Mouse (Mus musculus): Measurements from ENCODE around the gene Hsp90ab1. TPM values are rescaled to one million over a fixed set of nuclear protein-coding genes. Genes with fewer than 3 reads are reported as not detected.
A peak's percentile ranks its signal among the peaks of the same experiment; 100 is the strongest.

Gene Hsp90ab1
- polyA plus RNA-seq, 1 experiment from 2014 or later: 1,233 TPM

GRCm38 (mm10) chr17:45542129-45542528 is 30.9 kb downstream of the Hsp90ab1 start:
- H3K9me3 ChIP-seq (ENCODE audit: control insufficient read depth, low read length): no peaks in the 10 kb centered on the region
- peaks cover 98% of the 10 kb centered on the region for H3K27me3 ChIP-seq (ENCODE audit: control insufficient read depth, insufficient read depth, low read length)
- H3K4me3 ChIP-seq (ENCODE audit: control insufficient read depth in 1 of 2, insufficient read depth in 1 of 2, low read depth in 1 of 2, low read length in 2 of 2): no peak overlapping the region
- H3K4me1 ChIP-seq (ENCODE audit: control insufficient read depth in 2 of 2, insufficient read depth in 2 of 2, low read length in 2 of 2): peaks cover 0 to 14% of the 10 kb centered on the region in 2 experiments; a peak in 3 of 4 replicates
- no peak overlapping the region for H3K4me2 ChIP-seq (ENCODE audit: low read length)
- H3K36me3 ChIP-seq (ENCODE audit: control insufficient read depth, insufficient read depth, low read length): no peaks in the 10 kb centered on the region
- no peak overlapping the region for H3K9ac ChIP-seq (ENCODE audit: low read length)
- 16% methylated on average over 6 of the region's 6 CpGs for WGBS
- no peak for ATAC-seq (ENCODE audit: insufficient number of reproducible peaks, insufficient read depth, low FRiP score, low read depth)
- H3K27ac ChIP-seq (replicated peaks in 1 of 2; ENCODE audit: control insufficient read depth in 1 of 2, insufficient read depth in 1 of 2, low read depth in 2 of 2, low read length in 2 of 2): no peak overlapping the region

GRCm38 (mm10) chr17:45539664-45540063 is 33.4 kb downstream of the Hsp90ab1 start:
- no peaks in the 10 kb centered on the region for H3K9me3 ChIP-seq (ENCODE audit: control insufficient read depth, low read length)
- peaks cover 0 to 5% of the 10 kb centered on the region in 2 experiments; a peak in 2 of 4 replicates for H3K4me1 ChIP-seq (ENCODE audit: control insufficient read depth in 2 of 2, insufficient read depth in 2 of 2, low read length in 2 of 2)
- ATAC-seq (ENCODE audit: insufficient number of reproducible peaks, insufficient read depth, low FRiP score, low read depth): no peak
- H3K4me3 ChIP-seq (ENCODE audit: control insufficient read depth in 1 of 2, insufficient read depth in 1 of 2, low read depth in 1 of 2, low read length in 2 of 2): no peak overlapping the region
- no peaks in the 10 kb centered on the region for H3K36me3 ChIP-seq (ENCODE audit: control insufficient read depth, insufficient read depth, low read length)
- H3K27me3 ChIP-seq (ENCODE audit: control insufficient read depth, insufficient read depth, low read length): peaks cover 94% of the 10 kb centered on the region
- no peak overlapping the region for H3K27ac ChIP-seq (replicated peaks in 1 of 2; ENCODE audit: control insufficient read depth in 1 of 2, insufficient read depth in 1 of 2, low read depth in 2 of 2, low read length in 2 of 2)
- WGBS: 64% methylated on average over 21 of the region's 21 CpGs
- H3K4me2 ChIP-seq (ENCODE audit: low read length): no peak overlapping the region
- no peak overlapping the region for H3K9ac ChIP-seq (ENCODE audit: low read length)

- Histone ChIP-seq H3K36me3 (ENCODE audit: control insufficient read depth, insufficient read depth, low read length) (no peaks in the 10 kb centered on the region), H3K4me3 (ENCODE audit: control insufficient read depth in 1 of 2, insufficient read depth in 1 of 2, low read depth in 1 of 2, low read length in 2 of 2) (no peak overlapping the region), H3K4me2 (ENCODE audit: low read length) (no peak overlapping the region), H3K9ac (ENCODE audit: low read length) (no peak overlapping the region), H3K27ac (replicated peaks in 1 of 2; ENCODE audit: control insufficient read depth in 1 of 2, insufficient read depth in 1 of 2, low read depth in 2 of 2, low read length in 2 of 2) (no peak overlapping the region), H3K4me1 (ENCODE audit: control insufficient read depth in 2 of 2, insufficient read depth in 2 of 2, low read length in 2 of 2) (no peaks in the 10 kb centered on the region), H3K9me3 (ENCODE audit: control insufficient read depth, low read length) (no peaks in the 10 kb centered on the region), H3K27me3 (ENCODE audit: control insufficient read depth, insufficient read depth, low read length) (peaks cover 89% of the 10 kb centered on the region)
- ATAC-seq (ENCODE audit: insufficient number of reproducible peaks, insufficient read depth, low FRiP score, low read depth): no peak
- 50% methylated on average over 4 of the region's 4 CpGs for WGBS
Observed at GRCm38 (mm10) chr17:45538394-45538793, 34.7 kb downstream of the Hsp90ab1 start.

GRCm38 (mm10) chr17:45536264-45536663 is 36.8 kb downstream of the Hsp90ab1 start:
- Histone ChIP-seq H3K4me3 (ENCODE audit: control insufficient read depth in 1 of 2, insufficient read depth in 1 of 2, low read depth in 1 of 2, low read length in 2 of 2) (no peak overlapping the region), H3K27ac (replicated peaks in 1 of 2; ENCODE audit: control insufficient read depth in 1 of 2, insufficient read depth in 1 of 2, low read depth in 2 of 2, low read length in 2 of 2) (no peak overlapping the region), H3K36me3 (ENCODE audit: control insufficient read depth, insufficient read depth, low read length) (no peaks in the 10 kb centered on the region), H3K4me1 (ENCODE audit: control insufficient read depth in 2 of 2, insufficient read depth in 2 of 2, low read length in 2 of 2) (no peaks in the 10 kb centered on the region), H3K4me2 (ENCODE audit: low read length) (no peak overlapping the region), H3K9me3 (ENCODE audit: control insufficient read depth, low read length) (no peaks in the 10 kb centered on the region), H3K27me3 (ENCODE audit: control insufficient read depth, insufficient read depth, low read length) (peaks cover 85% of the 10 kb centered on the region), H3K9ac (ENCODE audit: low read length) (no peak overlapping the region)
- WGBS: 15% methylated on average over 5 of the region's 5 CpGs
- ATAC-seq (ENCODE audit: insufficient number of reproducible peaks, insufficient read depth, low FRiP score, low read depth): no peak

GRCm38 (mm10) chr17:45532896-45533295 is 40.2 kb downstream of the Hsp90ab1 start:
- no peak overlapping the region for H3K4me2 ChIP-seq (ENCODE audit: low read length)
- H3K36me3 ChIP-seq (ENCODE audit: control insufficient read depth, insufficient read depth, low read length): no peaks in the 10 kb centered on the region
- H3K9ac ChIP-seq (ENCODE audit: low read length): no peak overlapping the region
- no peaks in the 10 kb centered on the region for H3K9me3 ChIP-seq (ENCODE audit: control insufficient read depth, low read length)
- peaks cover 77% of the 10 kb centered on the region for H3K27me3 ChIP-seq (ENCODE audit: control insufficient read depth, insufficient read depth, low read length)
- H3K4me3 ChIP-seq (ENCODE audit: control insufficient read depth in 1 of 2, insufficient read depth in 1 of 2, low read depth in 1 of 2, low read length in 2 of 2): no peak overlapping the region
- no peak for ATAC-seq (ENCODE audit: insufficient number of reproducible peaks, insufficient read depth, low FRiP score, low read depth)
- H3K27ac ChIP-seq (replicated peaks in 1 of 2; ENCODE audit: control insufficient read depth in 1 of 2, insufficient read depth in 1 of 2, low read depth in 2 of 2, low read length in 2 of 2): no peak overlapping the region
- 45% methylated on average over 15 of the region's 15 CpGs for WGBS
- H3K4me1 ChIP-seq (ENCODE audit: control insufficient read depth in 2 of 2, insufficient read depth in 2 of 2, low read length in 2 of 2): no peaks in the 10 kb centered on the region

GRCm38 (mm10) chr17:45530346-45530782 is 42.7 kb downstream of the Hsp90ab1 start:
- no peaks in the 10 kb centered on the region for H3K36me3 ChIP-seq (ENCODE audit: control insufficient read depth, insufficient read depth, low read length)
- no peaks in the 10 kb centered on the region for H3K9me3 ChIP-seq (ENCODE audit: control insufficient read depth, low read length)
- no peak overlapping the region for H3K4me2 ChIP-seq (ENCODE audit: low read length)
- WGBS: 40% methylated on average over 13 of the region's 13 CpGs
- no peak overlapping the region for H3K4me3 ChIP-seq (ENCODE audit: control insufficient read depth in 1 of 2, insufficient read depth in 1 of 2, low read depth in 1 of 2, low read length in 2 of 2)
- H3K9ac ChIP-seq (ENCODE audit: low read length): no peak overlapping the region
- peaks cover 2 to 7% of the 10 kb centered on the region in 2 experiments; a peak in 3 of 4 replicates for H3K4me1 ChIP-seq (ENCODE audit: control insufficient read depth in 2 of 2, insufficient read depth in 2 of 2, low read length in 2 of 2)
- H3K27me3 ChIP-seq (ENCODE audit: control insufficient read depth, insufficient read depth, low read length): peaks cover 59% of the 10 kb centered on the region
- ATAC-seq (ENCODE audit: insufficient number of reproducible peaks, insufficient read depth, low FRiP score, low read depth): no peak
- no peak overlapping the region for H3K27ac ChIP-seq (replicated peaks in 1 of 2; ENCODE audit: control insufficient read depth in 1 of 2, insufficient read depth in 1 of 2, low read depth in 2 of 2, low read length in 2 of 2)

- peaks cover 41% of the 10 kb centered on the region for H3K27me3 ChIP-seq (ENCODE audit: control insufficient read depth, insufficient read depth, low read length)
- WGBS: 19% methylated on average over 5 of the region's 5 CpGs
- H3K27ac ChIP-seq (replicated peaks in 1 of 2; ENCODE audit: control insufficient read depth in 1 of 2, insufficient read depth in 1 of 2, low read depth in 2 of 2, low read length in 2 of 2): no peak overlapping the region
- H3K9ac ChIP-seq (ENCODE audit: low read length): no peak overlapping the region
- peaks cover 15 to 24% of the 10 kb centered on the region in 2 experiments for H3K4me1 ChIP-seq (ENCODE audit: control insufficient read depth in 2 of 2, insufficient read depth in 2 of 2, low read length in 2 of 2)
- H3K4me2 ChIP-seq (ENCODE audit: low read length): 0 out of 2 replicates have a peak overlapping the region, but pooled peaks have one; percentile 21
- peak; percentile 30; the same call in 1 of the 2 replicates for ATAC-seq (ENCODE audit: insufficient number of reproducible peaks, insufficient read depth, low FRiP score, low read depth)
- no peaks in the 10 kb centered on the region for H3K9me3 ChIP-seq (ENCODE audit: control insufficient read depth, low read length)
- no peak overlapping the region for H3K4me3 ChIP-seq (ENCODE audit: control insufficient read depth in 1 of 2, insufficient read depth in 1 of 2, low read depth in 1 of 2, low read length in 2 of 2)
- H3K36me3 ChIP-seq (ENCODE audit: control insufficient read depth, insufficient read depth, low read length): no peaks in the 10 kb centered on the region
Observed at GRCm38 (mm10) chr17:45526571-45526970, 46.5 kb downstream of the Hsp90ab1 start.

- no peak overlapping the region for H3K4me3 ChIP-seq (ENCODE audit: control insufficient read depth in 1 of 2, insufficient read depth in 1 of 2, low read depth in 1 of 2, low read length in 2 of 2)
- no peak overlapping the region for H3K27ac ChIP-seq (replicated peaks in 1 of 2; ENCODE audit: control insufficient read depth in 1 of 2, insufficient read depth in 1 of 2, low read depth in 2 of 2, low read length in 2 of 2)
- ATAC-seq (ENCODE audit: insufficient number of reproducible peaks, insufficient read depth, low FRiP score, low read depth): no peak
- peaks cover 18 to 31% of the 10 kb centered on the region in 2 experiments for H3K4me1 ChIP-seq (ENCODE audit: control insufficient read depth in 2 of 2, insufficient read depth in 2 of 2, low read length in 2 of 2)
- peaks cover 6% of the 10 kb centered on the region; the same call in 1 of the 2 replicates for H3K36me3 ChIP-seq (ENCODE audit: control insufficient read depth, insufficient read depth, low read length)
- WGBS: 77% methylated on average over 4 of the region's 4 CpGs
- no peak overlapping the region for H3K4me2 ChIP-seq (ENCODE audit: low read length)
- H3K9me3 ChIP-seq (ENCODE audit: control insufficient read depth, low read length): no peaks in the 10 kb centered on the region
- no peak overlapping the region for H3K9ac ChIP-seq (ENCODE audit: low read length)
- peaks cover 26% of the 10 kb centered on the region for H3K27me3 ChIP-seq (ENCODE audit: control insufficient read depth, insufficient read depth, low read length)
Observed at GRCm38 (mm10) chr17:45524961-45525360, 48.1 kb downstream of the Hsp90ab1 start.

Measured in heart, embryonic 14.5 days (tissue).